Mouse (Mus musculus) myocyte (in vitro differentiated cells): ENCODE results near the gene Zfp523.

ENCODE experiments used
- CEBPB ChIP-seq: IDR thresholded peaks from 2 replicates; pipeline ENCODE4 v1.6.1; 2011; ENCODE audit warnings: mild to moderate bottlenecking, moderate library complexity; ENCODE audit not compliant: poor library complexity, insufficient read depth, severe bottlenecking
- E2F4 ChIP-seq: IDR thresholded peaks from one replicate; pipeline ENCODE4 v1.6.1; 2011; ENCODE audit warnings: mild to moderate bottlenecking, control low read depth, moderate library complexity; ENCODE audit not compliant: insufficient read depth
- MAX ChIP-seq: IDR thresholded peaks from one replicate; pipeline ENCODE4 v1.6.1; 2011; ENCODE audit warnings: low read depth, mild to moderate bottlenecking, control low read depth
- MYOG ChIP-seq, 3 experiments: IDR thresholded peaks; one replicate each; pipeline ENCODE4 v1.6.1; 2011; ENCODE audit warnings: control low read depth in 2 of 3, low read depth in 2 of 3, mild to moderate bottlenecking in 2 of 3; ENCODE audit not compliant: insufficient read length in 2 of 3, control insufficient read depth in 1 of 3, insufficient read depth in 1 of 3
- POLR2A ChIP-seq: IDR thresholded peaks from one replicate; pipeline ENCODE4 v1.6.1; 2011; ENCODE audit warnings: low read depth, mild to moderate bottlenecking, control low read depth, moderate library complexity; ENCODE audit not compliant: insufficient read length
- POLR2AphosphoS2 ChIP-seq: IDR thresholded peaks from one replicate; pipeline ENCODE4 v1.6.1; 2011; ENCODE audit warnings: low read depth, control low read depth; ENCODE audit not compliant: insufficient read length
- REST ChIP-seq: IDR thresholded peaks from one replicate; pipeline ENCODE4 v1.6.1; 2011; ENCODE audit warnings: mild to moderate bottlenecking, control low read depth, moderate library complexity; ENCODE audit not compliant: insufficient read depth, insufficient read length
- USF1 ChIP-seq: IDR thresholded peaks from one replicate; pipeline ENCODE4 v1.6.1; 2011; ENCODE audit warnings: low read depth, mild to moderate bottlenecking, control low read depth, moderate library complexity

DNA sequence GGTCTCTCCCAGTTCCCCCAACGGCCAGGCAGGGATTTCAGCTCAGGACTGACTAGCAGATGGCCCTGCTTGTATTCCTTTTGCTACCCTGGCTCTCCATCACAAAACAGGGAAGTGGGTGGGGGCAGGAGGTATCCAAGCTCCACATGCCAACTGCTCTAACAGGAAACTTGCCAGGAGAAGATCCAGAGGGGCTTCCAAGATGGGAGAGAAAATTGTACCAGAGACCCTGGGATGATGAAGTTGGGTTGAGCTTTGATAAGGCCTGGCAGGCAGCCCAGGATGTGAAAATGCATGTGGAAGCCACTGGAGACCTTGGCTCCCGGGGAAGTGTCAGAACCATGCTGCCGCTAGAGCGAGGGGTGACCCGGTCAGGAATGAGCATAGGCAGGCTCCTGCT is 40.7 kb upstream of the Zfp523 start:
- TF ChIP-seq POLR2A (no peak), USF1 (no peak), MAX (no peak), REST (no peak), POLR2AphosphoS2 (no peak), E2F4 (no peak), MYOG (IDR thresholded peaks at IDR 0.05; ENCODE audit: control insufficient read depth in 1 of 3, insufficient read depth in 1 of 3, insufficient read length in 2 of 3, low read depth in 2 of 3) (no peak), CEBPB (no peak)
